Mouse (Mus musculus): ENCODE measurements around the gene Gm15517.
A peak's percentile ranks its signal among the peaks of the same experiment; 100 is the strongest.
"Not testable (repeated sequence)": the region's sequence is repeated elsewhere in the genome, so short reads cannot be mapped to it uniquely, and the experiment has no call there.

Gm15517 gene

GRCm38 (mm10) chr7:44261147-44261546 is at the start of gene Gm15517:
Gene Gm15517, plus strand, starts transcription at chr7:44261447.
- no peak for DNase-seq (ENCODE audit: low spot score in 2 of 2)

DNA sequence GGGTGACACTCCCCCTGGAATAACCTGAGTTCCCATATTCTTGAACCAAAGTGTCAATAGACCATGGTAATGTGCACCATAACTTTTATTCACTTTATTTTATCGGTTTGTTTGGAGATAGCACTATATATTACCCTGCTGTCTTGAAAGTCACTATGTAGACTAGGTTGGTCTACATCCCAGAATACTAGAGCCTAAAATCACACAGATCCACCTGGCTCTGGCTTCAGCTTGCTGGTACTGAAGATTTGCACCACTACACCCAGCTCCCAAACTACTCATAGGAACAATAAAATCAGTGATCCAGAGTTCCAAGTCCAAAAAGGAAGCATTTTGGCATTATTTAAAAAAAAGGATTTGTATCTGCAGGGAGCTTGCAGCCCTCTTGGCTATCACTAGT is 45.6 kb upstream of the Gm15517 start, which contains the start of gene Klk1b5:
TSS of gene Klk1b5 (plus strand) at position 301 of the 400 bp plus-strand sequence.
- no peak for DNase-seq (ENCODE audit: low spot score in 2 of 2)

DNA sequence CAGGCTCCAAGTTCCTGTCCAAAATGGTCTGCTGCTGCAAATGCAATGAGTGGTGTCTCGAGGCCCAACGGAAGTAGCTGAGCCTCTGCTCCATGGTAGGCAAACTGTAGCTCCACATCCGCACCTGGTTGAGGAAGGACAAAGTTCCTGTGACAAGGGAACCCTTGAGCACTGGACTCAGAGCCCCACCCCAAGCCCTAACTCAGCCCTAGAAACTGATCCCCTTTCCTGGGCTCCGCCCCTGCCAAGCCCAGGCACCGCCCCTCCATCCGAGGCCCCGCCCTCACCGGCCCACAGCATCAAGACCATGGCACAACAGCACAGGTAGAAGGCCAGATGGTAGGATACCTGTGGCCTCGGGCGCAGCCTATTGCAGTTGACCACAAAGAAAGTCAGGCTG is 39.6 kb upstream of the Gm15517 start:
- DNase-seq (ENCODE audit: low spot score in 2 of 2) = not testable (repeated sequence)

DNA sequence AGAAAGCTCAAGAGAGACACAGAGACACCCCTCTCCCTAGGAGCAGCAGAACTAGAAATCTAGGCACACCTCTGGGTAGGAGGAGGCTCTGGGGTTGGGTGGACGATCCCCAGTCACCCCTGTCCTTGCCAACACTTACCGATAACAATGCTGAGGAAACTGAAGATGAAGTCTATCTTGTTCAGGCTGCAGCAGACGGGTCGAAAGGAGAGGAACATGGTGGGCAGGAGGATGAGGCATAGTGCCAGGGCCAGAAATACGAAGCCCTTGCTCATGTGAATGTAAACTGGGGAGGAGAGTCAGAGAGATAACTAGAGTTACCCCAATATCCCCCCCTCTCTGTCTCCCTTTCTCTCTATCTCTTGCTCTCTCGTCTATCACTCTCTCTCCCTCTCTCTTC is 38.9 kb upstream of the Gm15517 start:
- not testable (repeated sequence) for DNase-seq (ENCODE audit: low spot score in 2 of 2)

DNA sequence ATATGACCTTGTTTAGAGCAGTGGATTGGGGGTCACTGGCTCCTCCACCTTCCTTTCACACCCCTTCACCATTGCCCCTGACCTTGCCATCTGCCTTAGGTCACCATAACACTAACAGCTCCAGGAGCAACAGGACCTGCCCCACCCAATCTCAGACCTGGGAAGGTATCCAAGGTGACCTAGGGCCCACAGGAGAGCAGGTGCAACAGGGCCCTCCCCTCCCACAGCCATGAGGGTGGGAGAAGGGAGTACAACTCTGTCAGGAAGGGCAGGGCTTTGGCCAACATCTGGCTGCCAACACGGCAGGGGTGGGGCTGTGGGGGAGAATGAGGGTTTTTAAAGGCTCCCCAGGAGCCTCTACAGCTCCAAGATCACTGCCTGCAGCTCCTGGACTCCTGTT is 36.2 kb upstream of the Gm15517 start, which contains the start of gene Klk1:
TSS of gene Klk1 (plus strand) at position 285 of the 400 bp plus-strand sequence.
- no peak for DNase-seq (ENCODE audit: low spot score in 2 of 2)

- DNase-seq (ENCODE audit: low spot score in 2 of 2) = no peak
These were observed 25.3 kb upstream of the Gm15517 start, which contains the start of gene Gm36864 for GRCm38 (mm10) chr7:44235909-44236308. Gene Gm36864, plus strand, starts transcription at chr7:44236177.

DNA sequence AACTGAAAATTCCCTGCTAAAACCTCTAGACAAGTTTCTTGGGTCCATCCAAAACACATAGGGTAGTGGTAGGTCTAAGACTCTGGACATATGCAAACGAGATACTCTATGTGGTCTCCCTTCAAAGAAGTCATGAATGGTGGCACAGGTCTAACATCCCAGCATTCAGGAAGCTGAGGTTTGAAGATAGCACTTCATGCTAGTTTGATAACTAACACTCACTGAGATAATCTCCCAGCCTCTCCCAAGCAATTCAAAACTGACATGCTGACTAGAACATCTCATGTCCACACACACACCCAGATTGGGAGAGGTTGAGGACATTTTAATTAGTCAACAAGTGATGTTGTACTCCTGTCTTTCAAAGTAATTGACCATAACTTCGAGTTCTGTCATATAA is 21.3 kb upstream of the Gm15517 start:
- DNase-seq (ENCODE audit: low spot score in 2 of 2) = no peak

DNA sequence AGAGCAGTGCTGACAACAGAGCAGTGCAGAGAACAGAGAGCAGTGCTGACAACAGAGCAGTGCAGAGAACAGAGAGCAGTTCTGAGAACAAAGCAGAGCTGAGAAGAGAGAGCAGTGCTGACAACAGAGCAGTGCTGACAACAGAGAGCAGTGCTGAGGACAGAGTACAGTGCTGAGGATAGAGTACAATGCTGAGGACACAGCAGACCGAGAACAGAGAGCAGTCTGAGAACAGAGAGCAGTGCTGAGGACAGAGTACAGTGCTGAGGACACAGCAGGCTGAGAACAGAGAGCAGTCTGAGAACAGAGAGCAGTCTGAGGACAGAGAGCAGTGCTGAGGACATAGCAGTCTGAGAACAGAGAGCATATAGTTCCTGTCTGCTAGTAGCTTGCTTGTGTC is 20.5 kb upstream of the Gm15517 start:
- no peak for DNase-seq (ENCODE audit: low spot score in 2 of 2)

GRCm38 (mm10) chr7:44241163-44241562 is 20.1 kb upstream of the Gm15517 start:
- DNase-seq (ENCODE audit: low spot score in 2 of 2) = no peak

DNA sequence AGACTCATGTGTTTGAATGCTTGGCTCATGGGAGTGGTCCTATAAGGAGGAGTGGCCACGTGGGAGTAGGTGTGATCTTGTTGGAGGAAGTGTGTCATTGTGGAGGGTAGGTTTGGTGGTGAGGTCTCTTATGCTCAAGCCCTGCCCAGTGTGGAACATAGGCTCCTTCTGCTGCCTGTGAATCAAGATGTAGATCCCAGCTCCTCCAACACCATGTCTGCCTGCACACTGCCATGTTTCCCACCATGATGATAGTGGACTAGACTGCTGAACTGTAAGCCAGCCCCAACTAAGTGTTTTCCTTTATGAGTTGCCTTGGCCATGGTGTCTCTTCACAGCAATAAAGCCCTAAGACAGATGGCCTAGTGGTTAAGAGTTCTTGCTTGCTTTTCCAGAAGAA is 17.2 kb upstream of the Gm15517 start:
- DNase-seq (ENCODE audit: low spot score in 2 of 2) = no peak

DNA sequence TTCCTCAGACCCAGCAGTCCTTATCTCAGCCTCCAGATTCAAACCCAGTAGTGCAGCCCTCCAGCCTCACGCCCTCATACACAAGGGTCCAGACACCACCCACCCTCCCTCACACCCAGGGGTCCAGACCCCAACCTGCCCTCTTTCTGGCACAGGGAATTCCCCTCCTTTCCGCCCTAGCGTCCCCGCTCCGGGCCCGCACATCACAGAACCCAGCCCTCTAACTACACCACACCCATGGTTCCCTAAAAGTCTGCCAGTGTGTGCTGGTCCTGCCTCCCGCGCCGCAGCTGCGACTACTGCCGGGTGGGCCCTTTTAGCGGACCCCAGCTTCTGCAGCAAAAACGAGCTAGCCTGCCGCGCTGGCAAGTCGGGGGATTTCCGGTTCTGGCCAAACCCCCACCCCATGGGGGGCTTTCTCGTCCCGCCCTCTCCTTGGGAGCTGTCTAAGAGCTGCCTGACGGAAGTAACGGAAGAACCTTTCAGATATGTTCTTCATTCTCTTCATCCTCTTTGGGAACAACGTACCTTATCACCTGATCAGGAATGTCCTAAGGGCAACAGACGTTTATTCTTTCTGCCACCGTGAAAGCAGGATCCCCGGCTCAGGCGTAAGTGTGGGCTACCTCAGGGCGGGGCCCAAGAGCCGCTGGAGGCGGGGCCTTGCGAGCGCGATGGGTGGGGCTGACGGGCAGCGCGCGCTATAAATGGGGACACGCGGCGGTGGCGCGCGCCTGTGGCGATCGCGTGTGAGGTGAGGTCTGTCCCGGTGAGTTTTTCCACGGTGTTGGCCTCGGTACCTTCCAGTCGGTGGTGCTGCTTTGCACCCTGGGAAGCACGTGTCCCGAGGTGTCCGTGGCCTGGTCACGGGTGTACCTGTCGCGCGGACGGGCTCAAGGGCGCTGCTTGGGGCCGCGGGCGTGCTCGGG is 14.9 kb upstream of the Gm15517 start, which contains the start of the genes 1700028J19Rik and 2410002F23Rik:
TSS of gene 1700028J19Rik (minus strand) at position 641 of the 929 bp plus-strand sequence.
TSS of gene 2410002F23Rik (plus strand) at position 668 of the 929 bp plus-strand sequence.
- peak; percentile 87 to 93 for DNase-seq (ENCODE audit: low spot score in 2 of 2)

GRCm38 (mm10) chr7:44246984-44247470 is 14.2 kb upstream of the Gm15517 start:
- peak; percentile 71 to 76 for DNase-seq (ENCODE audit: low spot score in 2 of 2)

GRCm38 (mm10) chr7:44247971-44248370 is 13.3 kb upstream of the Gm15517 start:
- no peak for DNase-seq (ENCODE audit: low spot score in 2 of 2)

GRCm38 (mm10) chr7:44249248-44249647 is 12.0 kb upstream of the Gm15517 start:
- no peak for DNase-seq (ENCODE audit: low spot score in 2 of 2)

DNA sequence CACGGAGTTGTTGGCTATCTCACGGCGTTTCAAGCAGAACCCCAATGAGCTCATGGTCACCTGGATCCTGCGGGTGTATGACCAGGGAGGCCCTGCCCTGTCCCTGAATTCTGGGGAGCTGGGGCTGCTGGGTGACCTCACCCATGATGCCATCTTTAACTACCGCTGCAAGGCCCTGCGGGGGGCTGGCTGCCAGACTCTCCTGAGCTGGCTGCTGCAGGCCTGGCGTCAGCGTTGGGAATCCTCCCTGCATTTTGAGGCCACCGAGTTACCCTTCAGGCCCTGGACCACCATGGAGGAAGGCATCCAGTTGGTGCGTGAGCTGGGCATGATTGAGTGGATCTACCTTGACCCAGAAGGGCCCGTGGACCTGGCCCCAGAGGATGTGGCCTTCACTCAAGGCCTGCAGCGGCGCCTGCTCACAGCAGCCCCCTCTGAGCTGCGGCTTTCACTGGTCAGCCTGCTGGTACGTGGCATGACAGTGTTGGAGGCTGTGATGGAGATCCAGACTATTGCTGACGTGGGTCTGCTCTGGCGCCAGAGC is 10.4 kb upstream of the Gm15517 start:
- DNase-seq (ENCODE audit: low spot score in 2 of 2) = not testable (repeated sequence)

- no peak for DNase-seq (ENCODE audit: low spot score in 2 of 2)
These were observed 8.1 kb upstream of the Gm15517 start for GRCm38 (mm10) chr7:44253023-44253616.

- no peak for DNase-seq (ENCODE audit: low spot score in 2 of 2)
These were observed 6.3 kb upstream of the Gm15517 start for GRCm38 (mm10) chr7:44254930-44255329.

DNA sequence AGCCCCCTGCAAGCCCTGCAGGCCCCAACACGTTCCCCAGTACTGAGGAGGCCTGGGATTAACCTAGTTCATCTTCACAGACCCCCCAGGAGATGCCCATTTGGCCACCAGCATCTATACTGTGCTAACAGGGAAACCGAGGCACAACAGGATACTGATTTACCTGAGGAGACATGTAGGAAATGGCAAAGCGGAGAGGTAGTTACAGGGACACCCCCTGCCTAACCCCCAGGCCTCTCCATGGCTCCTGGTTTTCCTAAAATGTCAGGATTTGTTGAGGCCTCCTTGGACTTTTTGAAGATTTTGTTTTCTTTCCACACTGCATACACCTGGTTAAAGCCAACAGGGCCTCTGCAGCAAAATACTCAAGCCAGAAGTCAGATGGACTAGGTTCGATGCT is 4.0 kb upstream of the Gm15517 start, which contains the start of gene Acp4:
TSS of gene Acp4 (minus strand) at position 101 of the 400 bp plus-strand sequence.
- no peak for DNase-seq (ENCODE audit: low spot score in 2 of 2)

GRCm38 (mm10) chr7:44260410-44260809 is 837 bp upstream of the Gm15517 start:
- no peak for DNase-seq (ENCODE audit: low spot score in 2 of 2)

DNA sequence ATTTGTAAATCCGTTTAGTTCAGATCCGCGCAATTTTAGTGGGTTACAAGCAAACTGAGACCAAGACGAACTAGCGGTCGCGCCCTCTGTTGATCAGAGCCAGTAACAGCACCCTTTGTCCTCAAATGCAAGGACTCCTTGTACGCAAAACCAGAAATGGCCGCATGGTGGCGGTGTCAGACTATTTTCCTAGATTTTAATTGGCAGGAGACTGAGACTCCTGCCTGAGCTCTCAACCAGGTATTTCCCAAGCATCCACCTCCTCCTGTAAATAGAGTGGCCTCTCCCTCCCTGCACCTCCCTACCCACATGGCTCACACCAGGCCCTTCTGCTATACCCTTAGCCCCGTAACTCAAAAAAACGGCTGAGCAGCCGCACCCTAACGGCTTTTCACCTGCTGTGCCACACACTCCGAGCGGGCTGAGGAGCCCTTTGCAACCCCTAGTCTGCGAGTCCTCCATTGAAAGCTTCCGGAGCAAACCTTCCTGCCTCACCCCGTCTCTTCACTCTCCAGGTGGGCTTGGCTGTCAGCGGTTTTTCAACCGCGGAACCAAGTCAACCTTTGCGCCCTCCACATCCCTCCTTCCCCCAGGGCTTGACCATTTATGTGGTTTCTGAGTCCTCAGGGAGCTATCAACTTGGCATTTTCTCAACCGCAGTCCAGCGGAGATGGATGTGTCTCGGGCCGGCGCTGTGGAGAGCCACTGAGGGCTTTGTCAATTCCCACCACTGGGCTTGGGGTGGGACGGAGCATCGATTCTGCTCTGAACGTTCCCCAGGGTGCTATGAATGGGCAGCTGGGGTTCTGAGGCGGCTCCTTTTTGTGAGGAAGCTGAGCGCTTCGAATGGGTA is 1.8 kb downstream of the Gm15517 start:
- DNase-seq (ENCODE audit: low spot score in 2 of 2) = peak; percentile 81 to 94

- no peak for DNase-seq (ENCODE audit: low spot score in 2 of 2)
These were observed 6.9 kb downstream of the Gm15517 start for GRCm38 (mm10) chr7:44268117-44268516.

Measured in frontal cortex, postnatal 10 days (tissue).